Mouse (Mus musculus) stomach, postnatal 0 days (tissue): ENCODE data around the gene Myod1.

ENCODE experiments used
- CTCF ChIP-seq: IDR thresholded peaks from 2 replicates; pipeline ENCODE4 v1.5.1; 2016; ENCODE audit warnings: antibody characterized with exemption, low read depth, mild to moderate bottlenecking, moderate library complexity
- EP300 ChIP-seq: optimal IDR thresholded peaks from 2 replicates; pipeline ENCODE3; 2016; ENCODE audit warnings: antibody characterized with exemption

DNA sequence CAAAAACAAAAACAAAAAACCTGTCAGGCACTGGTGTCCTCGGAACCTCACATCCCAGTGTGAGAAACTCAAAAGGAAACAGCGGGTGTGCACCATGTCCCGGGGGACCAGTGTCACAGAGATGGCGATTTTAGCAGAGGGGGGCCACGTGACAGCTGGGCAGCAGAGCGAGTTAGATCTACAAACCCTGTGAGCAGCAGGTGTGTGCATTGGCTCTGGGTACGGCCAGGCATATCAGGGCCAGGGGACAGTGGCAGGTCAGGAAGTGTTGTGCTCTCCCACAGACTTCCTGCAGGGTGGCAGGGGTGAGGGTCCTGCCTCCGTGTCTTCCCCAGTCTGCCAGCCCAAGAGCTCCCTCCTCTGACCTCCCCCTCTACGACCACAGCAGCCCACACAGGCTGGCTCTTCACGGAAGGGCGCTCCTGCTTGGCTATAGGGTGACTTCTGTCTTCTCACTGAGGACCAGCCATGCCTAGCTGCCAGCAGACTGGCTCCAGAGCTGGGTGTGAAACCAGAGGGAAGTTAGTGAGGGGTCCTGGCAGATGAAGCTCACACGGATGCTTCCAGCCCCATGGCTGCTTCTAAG is 33.0 kb downstream of the Myod1 start:
- no peak for TF ChIP-seq CTCF
- TF ChIP-seq EP300 = no peak
